Mouse (Mus musculus) urinary bladder, postnatal 4 days (tissue): ENCODE measurements around the gene Ddah1.

Experiments
- DNase-seq, 2 experiments: peaks; one replicate each; pipeline ENCODE4 v3.0.0; 2021 to 2022; ENCODE audit warnings: low spot score in 2 of 2

Gene Ddah1

GRCm38 (mm10) chr3:145763642-145763972 lies 5.1 kb downstream of the Ddah1 start:
- DNase-seq: no peak

- no peak for DNase-seq
Observed at GRCm38 (mm10) chr3:145764416-145764815, 5.9 kb downstream of the Ddah1 start.

- DNase-seq: no peak
Observed at GRCm38 (mm10) chr3:145768439-145768838, 10.0 kb downstream of the Ddah1 start.

GRCm38 (mm10) chr3:145773384-145773783 lies 14.9 kb downstream of the Ddah1 start:
- no peak for DNase-seq

GRCm38 (mm10) chr3:145774336-145774735 lies 15.9 kb downstream of the Ddah1 start:
- no peak for DNase-seq

GRCm38 (mm10) chr3:145775236-145775635 lies 16.8 kb downstream of the Ddah1 start:
- no peak for DNase-seq

GRCm38 (mm10) chr3:145775862-145776261 lies 17.4 kb downstream of the Ddah1 start:
- no peak for DNase-seq

- no peak for DNase-seq
Observed at GRCm38 (mm10) chr3:145777006-145777405, 18.5 kb downstream of the Ddah1 start.

GRCm38 (mm10) chr3:145778406-145778922 lies 20.0 kb downstream of the Ddah1 start:
- DNase-seq: no peak

GRCm38 (mm10) chr3:145779279-145779973 lies 21.0 kb downstream of the Ddah1 start:
- no peak for DNase-seq

- no peak for DNase-seq
Observed at GRCm38 (mm10) chr3:145780784-145781442, 22.4 kb downstream of the Ddah1 start.

GRCm38 (mm10) chr3:145785244-145785643 lies 26.8 kb downstream of the Ddah1 start:
- DNase-seq: no peak

- no peak for DNase-seq
Observed at GRCm38 (mm10) chr3:145787303-145787702, 28.8 kb downstream of the Ddah1 start.

GRCm38 (mm10) chr3:145789114-145789513 lies 30.6 kb downstream of the Ddah1 start:
- no peak for DNase-seq

- no peak for DNase-seq
Observed at GRCm38 (mm10) chr3:145790233-145790632, 31.8 kb downstream of the Ddah1 start.

- no peak for DNase-seq
Observed at GRCm38 (mm10) chr3:145790709-145791108, 32.2 kb downstream of the Ddah1 start.

GRCm38 (mm10) chr3:145794355-145794754 lies 35.9 kb downstream of the Ddah1 start:
- DNase-seq: no peak

GRCm38 (mm10) chr3:145795896-145796295 lies 37.4 kb downstream of the Ddah1 start:
- DNase-seq: no peak

GRCm38 (mm10) chr3:145798042-145798441 lies 39.6 kb downstream of the Ddah1 start:
- DNase-seq: no peak

GRCm38 (mm10) chr3:145798751-145799188 lies 40.3 kb downstream of the Ddah1 start:
- no peak for DNase-seq

- DNase-seq: no peak
Observed at GRCm38 (mm10) chr3:145799365-145799764, 40.9 kb downstream of the Ddah1 start.

- peak in 1 of 2 experiments; percentile 29 for DNase-seq
Observed at GRCm38 (mm10) chr3:145802106-145802505, 43.6 kb downstream of the Ddah1 start.

GRCm38 (mm10) chr3:145805848-145806247 lies 47.4 kb downstream of the Ddah1 start:
- DNase-seq: no peak
